Mouse (Mus musculus) stomach, postnatal 0 days (tissue): ENCODE measurements around the gene Fyb2.

ENCODE experiments used
- CTCF ChIP-seq: IDR thresholded peaks from 2 replicates; pipeline ENCODE4 v1.5.1; 2016; ENCODE audit warnings: antibody characterized with exemption, low read depth, mild to moderate bottlenecking, moderate library complexity
- EP300 ChIP-seq: optimal IDR thresholded peaks from 2 replicates; pipeline ENCODE3; 2016; ENCODE audit warnings: antibody characterized with exemption

DNA sequence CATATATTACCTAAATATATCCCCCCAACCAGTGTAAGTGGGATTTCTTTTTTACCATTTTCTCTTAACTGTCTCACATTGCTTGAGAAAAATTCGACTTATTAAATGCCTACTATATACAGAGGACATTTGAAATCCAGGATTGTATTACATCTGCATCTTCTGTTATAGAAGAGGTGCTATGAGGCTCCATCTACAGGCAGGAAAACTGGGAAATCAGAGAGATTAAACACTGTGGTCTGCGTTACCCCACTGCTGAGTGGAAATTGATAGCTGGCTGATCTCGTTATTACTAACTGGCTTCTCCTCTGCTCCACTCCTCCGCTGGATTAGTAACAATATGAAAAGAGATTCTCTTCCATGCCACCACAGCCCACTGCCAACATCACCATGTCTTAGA lies 37.4 kb upstream of the Fyb2 start:
- TF ChIP-seq CTCF = no peak
- no peak for TF ChIP-seq EP300
